Mouse (Mus musculus) forebrain, embryonic 12.5 days (tissue): ENCODE results near the gene Marc1. TPM values are rescaled to one million over a fixed set of nuclear protein-coding genes. Genes with fewer than 3 reads are reported as not detected.
A peak's percentile ranks its signal among the peaks of the same experiment; 100 is the strongest.

Source experiments
- ATAC-seq: fragments of 200-750 bp; cut with Nextera tagmentation; 2 replicates; pipeline ENCODE4 v1.8.0; 2017; ENCODE audit warnings: moderate TSS enrichment; ENCODE audit not compliant: low FRiP score
- H3K27ac ChIP-seq: fragments of 300-500 bp; sonication (generic); 2 replicates; pipeline ENCODE4 v1.5.1; 2016; ENCODE audit warnings: mild to moderate bottlenecking
- H3K27me3 ChIP-seq: fragments of 300-500 bp; sonication (generic); 2 replicates; pipeline ENCODE4 v1.6.1; 2016; ENCODE audit warnings: mild to moderate bottlenecking
- H3K36me3 ChIP-seq: fragments of 300-500 bp; sonication (generic); replicated peaks from 2 replicates; pipeline ENCODE4 v1.6.1; 2016; ENCODE audit warnings: mild to moderate bottlenecking
- H3K4me1 ChIP-seq: fragments of 300-500 bp; sonication (generic); 2 replicates; pipeline ENCODE4 v1.6.1; 2016
- H3K4me2 ChIP-seq: fragments of 300-500 bp; sonication (generic); 2 replicates; pipeline ENCODE4 v1.6.1; 2016; ENCODE audit warnings: mild to moderate bottlenecking, moderate library complexity
- H3K4me3 ChIP-seq: fragments of 300-500 bp; sonication (generic); replicated peaks from 2 replicates; pipeline ENCODE4 v1.5.1; 2016; ENCODE audit warnings: mild to moderate bottlenecking
- H3K9ac ChIP-seq: fragments of 300-500 bp; sonication (generic); 2 replicates; pipeline ENCODE4 v1.6.1; 2016; ENCODE audit warnings: mild to moderate bottlenecking
- H3K9me3 ChIP-seq: fragments of 300-500 bp; sonication (generic); 2 replicates; pipeline ENCODE4 v1.6.1; 2016
- WGBS: fragments of 180-500 bp; shearing (Covaris S2); methylation state at CpG from one replicate; pipeline ENCODE4 v1.1.7; 2016; 5-methylcytosine and 5-hydroxymethylcytosine counted together
- polyA plus RNA-seq: library from polyadenylated mRNA; unstranded; fragments of >200 nt; fragmentation: Nextera tagmentation; extraction: Ambion mirVana; gene quantifications from 2 replicates; pipeline ENCODE4 v1.2.1, GENCODE M21; 2016

Marc1 gene
- polyA plus RNA-seq, 1 experiment from 2014 or later = 0.11 TPM

GRCm38 (mm10) chr1:184844326-184845066 lies 33.4 kb upstream of the Marc1 start:
- ATAC-seq = no peak
- H3K4me3 ChIP-seq = peak overlapping the region; percentile 82
- peaks cover 34% of the 10 kb centered on the region for H3K27me3 ChIP-seq
- no peak overlapping the region for H3K27ac ChIP-seq
- no peaks in the 10 kb centered on the region; the same call in 1 of the 2 replicates for H3K36me3 ChIP-seq
- peak overlapping the region; percentile 83 for H3K4me2 ChIP-seq
- 23% methylated on average over 15 of the region's 15 CpGs for WGBS
- no peaks in the 10 kb centered on the region for H3K9me3 ChIP-seq
- peak overlapping the region; percentile 87 for H3K9ac ChIP-seq
- peaks cover 22% of the 10 kb centered on the region for H3K4me1 ChIP-seq

- H3K27me3 ChIP-seq = no peaks in the 10 kb centered on the region
- WGBS = 94% methylated on average over 4 of the region's 4 CpGs
- H3K9ac ChIP-seq = no peak overlapping the region
- no peak overlapping the region for H3K27ac ChIP-seq
- H3K4me1 ChIP-seq = no peaks in the 10 kb centered on the region
- peaks cover 12% of the 10 kb centered on the region for H3K36me3 ChIP-seq
- no peaks in the 10 kb centered on the region for H3K9me3 ChIP-seq
- no peak overlapping the region for H3K4me3 ChIP-seq
- no peak for ATAC-seq
- H3K4me2 ChIP-seq = no peak overlapping the region
These were observed 26.5 kb upstream of the Marc1 start for GRCm38 (mm10) chr1:184837649-184838048.

GRCm38 (mm10) chr1:184836350-184836749 lies 25.2 kb upstream of the Marc1 start:
- no peak for ATAC-seq
- Histone ChIP-seq H3K9me3 (no peaks in the 10 kb centered on the region), H3K36me3 (peaks cover 23% of the 10 kb centered on the region), H3K4me1 (no peaks in the 10 kb centered on the region), H3K9ac (no peak overlapping the region), H3K27me3 (no peaks in the 10 kb centered on the region), H3K4me2 (no peak overlapping the region), H3K27ac (no peak overlapping the region), H3K4me3 (no peak overlapping the region)
- 67% methylated on average over 5 of the region's 5 CpGs for WGBS

GRCm38 (mm10) chr1:184833499-184833898 lies 22.4 kb upstream of the Marc1 start:
- 91% methylated on average over 7 of the region's 7 CpGs for WGBS
- Histone ChIP-seq H3K9me3 (no peaks in the 10 kb centered on the region), H3K36me3 (peaks cover 43% of the 10 kb centered on the region), H3K4me3 (no peak overlapping the region), H3K9ac (no peak overlapping the region), H3K4me1 (no peaks in the 10 kb centered on the region), H3K27ac (no peak overlapping the region), H3K4me2 (no peak overlapping the region), H3K27me3 (no peaks in the 10 kb centered on the region)
- no peak for ATAC-seq

GRCm38 (mm10) chr1:184832211-184832610 lies 21.1 kb upstream of the Marc1 start:
- Histone ChIP-seq H3K36me3 (peaks cover 43% of the 10 kb centered on the region), H3K4me2 (no peak overlapping the region), H3K4me1 (peaks cover 5% of the 10 kb centered on the region; the same call in 1 of the 2 replicates), H3K9me3 (no peaks in the 10 kb centered on the region), H3K27me3 (no peaks in the 10 kb centered on the region), H3K27ac (no peak overlapping the region), H3K4me3 (no peak overlapping the region), H3K9ac (no peak overlapping the region)
- no peak for ATAC-seq
- WGBS = 82% methylated on average over 10 of the region's 10 CpGs

GRCm38 (mm10) chr1:184829897-184830296 lies 18.8 kb upstream of the Marc1 start:
- no peaks in the 10 kb centered on the region for H3K27me3 ChIP-seq
- H3K36me3 ChIP-seq = peaks cover 43% of the 10 kb centered on the region
- no peak overlapping the region for H3K9ac ChIP-seq
- peaks cover 9% of the 10 kb centered on the region; the same call in 1 of the 2 replicates for H3K4me1 ChIP-seq
- 93% methylated on average over 8 of the region's 8 CpGs for WGBS
- no peak overlapping the region for H3K4me3 ChIP-seq
- H3K4me2 ChIP-seq = no peak overlapping the region
- H3K9me3 ChIP-seq = no peaks in the 10 kb centered on the region
- ATAC-seq = no peak
- H3K27ac ChIP-seq = no peak overlapping the region

GRCm38 (mm10) chr1:184827175-184827701 lies 16.1 kb upstream of the Marc1 start:
- Histone ChIP-seq H3K4me3 (peak overlapping the region; percentile 15; the same call in 1 of the 2 replicates), H3K4me2 (peak overlapping the region; percentile 44), H3K36me3 (peaks cover 28% of the 10 kb centered on the region), H3K27ac (no peak overlapping the region), H3K4me1 (peaks cover 14% of the 10 kb centered on the region; the same call in 1 of the 2 replicates), H3K9me3 (no peaks in the 10 kb centered on the region), H3K9ac (no peak overlapping the region), H3K27me3 (no peaks in the 10 kb centered on the region)
- no peak for ATAC-seq
- 31% methylated on average over 23 of the region's 23 CpGs for WGBS

- H3K4me2 ChIP-seq = 0 out of 2 replicates have a peak overlapping the region, but pooled peaks have one; percentile 3
- 24% methylated on average over 11 of the region's 11 CpGs for WGBS
These were observed 14.0 kb upstream of the Marc1 start for GRCm38 (mm10) chr1:184825093-184825492.

GRCm38 (mm10) chr1:184824439-184824851 lies 13.3 kb upstream of the Marc1 start:
- Histone ChIP-seq H3K9ac (no peak overlapping the region), H3K27me3 (no peaks in the 10 kb centered on the region), H3K36me3 (peaks cover 2% of the 10 kb centered on the region; the same call in 1 of the 2 replicates), H3K4me3 (no peak overlapping the region), H3K4me2 (0 out of 2 replicates have a peak overlapping the region, but pooled peaks have one; percentile 11), H3K9me3 (no peaks in the 10 kb centered on the region), H3K27ac (no peak overlapping the region), H3K4me1 (peaks cover 14% of the 10 kb centered on the region; the same call in 1 of the 2 replicates)
- peak; percentile 88 for ATAC-seq
- WGBS = 3% methylated on average over 12 of the region's 12 CpGs

More at GRCm38 (mm10) chr1:184825093-184825492, 14.0 kb upstream of the Marc1 start:
- H3K27me3 ChIP-seq = no peaks in the 10 kb centered on the region
- H3K27ac ChIP-seq = no peak overlapping the region
- ATAC-seq = peak; percentile 54
- H3K4me1 ChIP-seq = peaks cover 14% of the 10 kb centered on the region; the same call in 1 of the 2 replicates
- no peak overlapping the region for H3K9ac ChIP-seq
- no peak overlapping the region for H3K4me3 ChIP-seq
- no peaks in the 10 kb centered on the region for H3K9me3 ChIP-seq
- H3K36me3 ChIP-seq = peaks cover 8% of the 10 kb centered on the region

- Histone ChIP-seq H3K4me2 (peak overlapping the region; percentile 41), H3K27me3 (no peaks in the 10 kb centered on the region), H3K4me3 (0 out of 2 replicates have a peak overlapping the region, but pooled peaks have one; percentile 4), H3K27ac (no peak overlapping the region), H3K9me3 (no peaks in the 10 kb centered on the region), H3K9ac (no peak overlapping the region), H3K4me1 (peaks cover 14% of the 10 kb centered on the region; the same call in 1 of the 2 replicates), H3K36me3 (peaks cover 9% of the 10 kb centered on the region; the same call in 1 of the 2 replicates)
- 0 out of 2 replicates have a peak, but pooled peaks have one; percentile 36 for ATAC-seq
- WGBS = 7% methylated on average over 11 of the region's 11 CpGs
These were observed 11.6 kb upstream of the Marc1 start for GRCm38 (mm10) chr1:184822678-184823077.

- Histone ChIP-seq H3K4me3 (no peak overlapping the region), H3K4me1 (no peaks in the 10 kb centered on the region), H3K9me3 (no peaks in the 10 kb centered on the region), H3K27me3 (no peaks in the 10 kb centered on the region), H3K9ac (no peak overlapping the region), H3K4me2 (no peak overlapping the region), H3K36me3 (peaks cover 10% of the 10 kb centered on the region; the same call in 1 of the 2 replicates), H3K27ac (no peak overlapping the region)
- ATAC-seq = no peak
- 80% methylated on average over 6 of the region's 6 CpGs for WGBS
These were observed 6.7 kb upstream of the Marc1 start for GRCm38 (mm10) chr1:184817768-184818167.

- ATAC-seq = no peak
- 79% methylated on average over 8 of the region's 8 CpGs for WGBS
These were observed 670 bp upstream of the Marc1 start for GRCm38 (mm10) chr1:184811716-184812250.

More at GRCm38 (mm10) chr1:184811716-184812250, 670 bp upstream of the Marc1 start:
- Histone ChIP-seq H3K9me3 (no peaks in the 10 kb centered on the region), H3K4me2 (no peak overlapping the region), H3K27me3 (peaks cover 33% of the 10 kb centered on the region), H3K27ac (no peak overlapping the region), H3K36me3 (no peaks in the 10 kb centered on the region), H3K4me1 (peaks cover 11% of the 10 kb centered on the region), H3K4me3 (no peak overlapping the region), H3K9ac (no peak overlapping the region)
